28 mouse cellular contexts compared by ENCODE assay signal in genomic region chr13:60747201-60747600, GRCm38 (mm10). TPM values are rescaled to one million over a fixed set of nuclear protein-coding genes. Genes with fewer than 3 reads are reported as not detected.
"Had no signal": no experiment of that assay in that cellular context is flagged by ENCODE, and none has a peak within 500 bp of the region (broad histone marks: within the 10 kb centered on the region; RNA-seq: fewer than 3 reads in every experiment).

No protein-coding gene starts in this region.

- H3K27ac ChIP-seq: limb, embryonic 10.5 days; limb, embryonic 13.5 days; liver, embryonic 13.5 days; lung, embryonic 15.5 days; midbrain, embryonic 12.5 days; neural tube, embryonic 12.5 days; neural tube, embryonic 15.5 days; stomach, embryonic 15.5 days had no signal

- H3K9ac ChIP-seq: limb, embryonic 13.5 days; liver, embryonic 13.5 days; liver, postnatal 0 days; lung, embryonic 15.5 days; midbrain, embryonic 12.5 days; neural tube, embryonic 12.5 days; neural tube, embryonic 15.5 days; stomach, embryonic 15.5 days had no signal

- H3K27me3 ChIP-seq: limb, embryonic 13.5 days; liver, embryonic 13.5 days; lung, embryonic 15.5 days; midbrain, embryonic 12.5 days; neural tube, embryonic 12.5 days; neural tube, embryonic 15.5 days; stomach, embryonic 15.5 days had no signal

- H3K9me3 ChIP-seq: limb, embryonic 10.5 days; limb, embryonic 13.5 days; liver, embryonic 13.5 days; lung, embryonic 15.5 days; midbrain, embryonic 12.5 days; neural tube, embryonic 12.5 days; neural tube, embryonic 15.5 days; stomach, embryonic 15.5 days had no signal

- DNase-seq: kidney, adult 18-20 months; kidney, adult 9 months; kidney, postnatal 36 days; layer of hippocampus, adult 9-11 months; liver; liver, embryonic 13.5 days; liver, postnatal 0 days; lung, postnatal 10 days; lung, postnatal 4 days; right cerebral cortex, adult 18-20 months; right cerebral cortex, postnatal 14 days; spleen, adult 18-20 months; thymus, postnatal 25 days had no signal

- H3K4me2 ChIP-seq: limb, embryonic 13.5 days; liver, embryonic 13.5 days; lung, embryonic 15.5 days; midbrain, embryonic 12.5 days; neural tube, embryonic 12.5 days; neural tube, embryonic 15.5 days; stomach, embryonic 15.5 days had no signal

- H3K4me3 ChIP-seq: limb, embryonic 10.5 days; limb, embryonic 13.5 days; liver, embryonic 13.5 days; lung, embryonic 15.5 days; midbrain, embryonic 12.5 days; neural tube, embryonic 12.5 days; neural tube, embryonic 15.5 days; stomach, embryonic 15.5 days had no signal

- H3K4me1 ChIP-seq: limb, embryonic 10.5 days; limb, embryonic 13.5 days; lung, embryonic 15.5 days; neural tube, embryonic 12.5 days; stomach, embryonic 15.5 days had no signal

- ATAC-seq: intestine, embryonic 16.5 days; liver, postnatal 0 days had no signal

RNA-seq across cellular contexts. Expression of gene BC051665, which starts 39.0 kb away (rescaled TPM):
- total RNA-seq: layer of hippocampus, postnatal 25 days; left cerebral cortex, adult 18-20 months; left cerebral cortex, postnatal 25 days; megakaryocyte progenitor cell, adult 5-6 weeks; megakaryocyte-erythroid progenitor cell, adult 5-6 weeks had no signal
- polyA plus RNA-seq: intestine, embryonic 16.5 days; kidney, embryonic 16.5 days; limb, embryonic 10.5 days; limb, embryonic 13.5 days; liver, embryonic 13.5 days; liver, postnatal 0 days; lung, embryonic 15.5 days; midbrain, embryonic 12.5 days; neural tube, embryonic 12.5 days; neural tube, embryonic 15.5 days; stomach, embryonic 15.5 days; thymus, postnatal 0 days had no signal

RNA-seq across cellular contexts. Expression of gene Ctsll3, which starts 55.4 kb away (rescaled TPM):
- total RNA-seq: layer of hippocampus, postnatal 25 days; left cerebral cortex, adult 18-20 months; left cerebral cortex, postnatal 25 days; megakaryocyte progenitor cell, adult 5-6 weeks; megakaryocyte-erythroid progenitor cell, adult 5-6 weeks had no signal
- polyA plus RNA-seq: intestine, embryonic 16.5 days; kidney, embryonic 16.5 days; limb, embryonic 10.5 days; limb, embryonic 13.5 days; liver, embryonic 13.5 days; liver, postnatal 0 days; lung, embryonic 15.5 days; midbrain, embryonic 12.5 days; neural tube, embryonic 12.5 days; neural tube, embryonic 15.5 days; stomach, embryonic 15.5 days; thymus, postnatal 0 days had no signal
